Mouse (Mus musculus) megakaryocyte, embryonic 14.5 days (primary cell): ENCODE data around the gene Ep300.

ENCODE experiments used
- FLI1 ChIP-seq: IDR thresholded peaks from 2 replicates; pipeline ENCODE4 v1.6.1; 2012; ENCODE audit warnings: low read length, inconsistent platforms, mixed read lengths
- GATA1 ChIP-seq: IDR thresholded peaks from 3 replicates; pipeline ENCODE4 v1.6.1; 2012; ENCODE audit warnings: mixed read lengths, low read length, inconsistent platforms, borderline replicate concordance

DNA sequence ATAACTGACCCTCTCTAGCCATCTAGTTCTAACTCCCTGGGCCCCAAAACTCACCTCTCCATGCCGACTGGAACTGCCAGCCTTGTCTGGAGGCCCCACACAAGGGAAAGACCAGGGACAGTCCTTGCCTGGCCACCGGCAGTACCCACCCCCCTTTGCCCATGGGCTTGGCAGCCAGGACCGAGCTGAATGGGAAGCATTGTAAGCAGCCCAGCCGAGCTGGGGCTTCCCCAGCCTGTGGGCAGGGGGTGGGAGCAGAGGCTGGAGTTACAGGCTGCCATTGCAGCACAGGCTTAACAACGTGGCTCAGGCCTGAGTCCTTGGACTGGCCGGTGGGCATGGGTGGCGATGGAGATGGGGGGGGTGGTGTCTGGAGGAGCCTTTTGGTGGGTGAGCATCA, 112.0 kb downstream of the Ep300 start, which contains the start of gene Chadl:
- TF ChIP-seq GATA1 (no peak), FLI1 (no peak)
